Mouse (Mus musculus) frontal cortex, postnatal 10 days (tissue): ENCODE data around the gene Snip1.
A peak's percentile ranks its signal among the peaks of the same experiment; 100 is the strongest.

ENCODE experiments used
- DNase-seq, 2 experiments: peaks; one replicate each; pipeline ENCODE4 v3.0.0; 2022; ENCODE audit warnings: low spot score in 2 of 2, mixed read lengths in 1 of 2

Gene Snip1

GRCm38 (mm10) chr4:125066490-125067370, at the start of gene Snip1:
Gene Snip1 (plus strand): TSS chr4:125066672.
- peak; percentile 86 to 90 for DNase-seq

GRCm38 (mm10) chr4:125017431-125017830, 49.0 kb upstream of the Snip1 start:
- DNase-seq = no peak

GRCm38 (mm10) chr4:125020780-125021538, 45.5 kb upstream of the Snip1 start:
- DNase-seq = no peak

GRCm38 (mm10) chr4:125029891-125030614, 36.4 kb upstream of the Snip1 start:
- peak; percentile 74 to 88 for DNase-seq

- DNase-seq = no peak
Observed at GRCm38 (mm10) chr4:125034341-125034740, 32.1 kb upstream of the Snip1 start.

- DNase-seq = no peak
Observed at GRCm38 (mm10) chr4:125044454-125044853, 22.0 kb upstream of the Snip1 start.

- no peak for DNase-seq
Observed at GRCm38 (mm10) chr4:125055385-125055784, 11.1 kb upstream of the Snip1 start.

- no peak for DNase-seq
Observed at GRCm38 (mm10) chr4:125056476-125056875, 10.0 kb upstream of the Snip1 start.

GRCm38 (mm10) chr4:125057273-125057672, 9.2 kb upstream of the Snip1 start:
- DNase-seq = no peak

- no peak for DNase-seq
Observed at GRCm38 (mm10) chr4:125058033-125058432, 8.4 kb upstream of the Snip1 start.

GRCm38 (mm10) chr4:125059025-125059424, 7.4 kb upstream of the Snip1 start:
- DNase-seq = peak; percentile 34 to 56

- no peak for DNase-seq
Observed at GRCm38 (mm10) chr4:125063829-125064228, 2.6 kb upstream of the Snip1 start.

- peak in 1 of 2 experiments; percentile 30 for DNase-seq
Observed at GRCm38 (mm10) chr4:125065517-125066307, 760 bp upstream of the Snip1 start, which contains the start of gene Dnali1. Gene Dnali1 (minus strand): TSS chr4:125065703.

GRCm38 (mm10) chr4:125077700-125078099, 11.2 kb downstream of the Snip1 start:
- no peak for DNase-seq

GRCm38 (mm10) chr4:125078698-125079097, 12.2 kb downstream of the Snip1 start:
- DNase-seq = no peak

GRCm38 (mm10) chr4:125084403-125085345, 18.2 kb downstream of the Snip1 start, which contains the start of gene Meaf6:
Gene Meaf6 (plus strand): TSS chr4:125085134.
- peak; percentile 82 to 92 for DNase-seq

GRCm38 (mm10) chr4:125085346-125085841, 18.9 kb downstream of the Snip1 start:
- peak; percentile 70 for DNase-seq

- no peak for DNase-seq
Observed at GRCm38 (mm10) chr4:125093031-125093430, 26.6 kb downstream of the Snip1 start.

GRCm38 (mm10) chr4:125096066-125096465, 29.6 kb downstream of the Snip1 start:
- no peak for DNase-seq

- DNase-seq = no peak
Observed at GRCm38 (mm10) chr4:125097412-125097811, 30.9 kb downstream of the Snip1 start.
